Mouse (Mus musculus) limb, embryonic 13.5 days (tissue): ENCODE measurements around the gene Trpm8. TPM values are rescaled to one million over a fixed set of nuclear protein-coding genes. Genes with fewer than 3 reads are reported as not detected.

Experiments used
- ATAC-seq: fragments of 200-750 bp; cut with Nextera tagmentation; 2 replicates; pipeline ENCODE4 v1.8.0; 2017; ENCODE audit warnings: low read depth, moderate number of reproducible peaks, moderate TSS enrichment; ENCODE audit not compliant: low FRiP score
- H3K27ac ChIP-seq: fragments of 300-500 bp; sonication (generic); 2 replicates; pipeline ENCODE4 v1.5.1; 2015; ENCODE audit warnings: inconsistent platforms, mild to moderate bottlenecking, moderate library complexity
- H3K27me3 ChIP-seq: fragments of 300-500 bp; sonication (generic); 2 replicates; pipeline ENCODE4 v1.6.1; 2015; ENCODE audit warnings: mild to moderate bottlenecking, inconsistent platforms
- H3K36me3 ChIP-seq: fragments of 300-500 bp; sonication (generic); 2 replicates; pipeline ENCODE4 v1.6.1; 2015; ENCODE audit warnings: inconsistent platforms, mild to moderate bottlenecking, moderate library complexity
- H3K4me1 ChIP-seq: fragments of 300-500 bp; sonication (generic); 2 replicates; pipeline ENCODE4 v1.6.1; 2015; ENCODE audit warnings: inconsistent platforms
- H3K4me2 ChIP-seq: fragments of 300-500 bp; sonication (generic); replicated peaks from 2 replicates; pipeline ENCODE4 v1.6.1; 2015; ENCODE audit warnings: inconsistent platforms, mild to moderate bottlenecking, moderate library complexity
- H3K4me3 ChIP-seq: fragments of 300-500 bp; sonication (generic); 2 replicates; pipeline ENCODE4 v1.5.1; 2015; ENCODE audit warnings: moderate library complexity, mild to moderate bottlenecking, inconsistent platforms
- H3K9ac ChIP-seq: fragments of 300-500 bp; sonication (generic); 2 replicates; pipeline ENCODE4 v1.6.1; 2015; ENCODE audit warnings: mild to moderate bottlenecking, inconsistent platforms
- H3K9me3 ChIP-seq: fragments of 300-500 bp; sonication (generic); 2 replicates; pipeline ENCODE4 v1.6.1; 2016; ENCODE audit warnings: inconsistent platforms
- WGBS: fragments of 180-500 bp; shearing (Covaris S2); methylation state at CpG from one replicate; pipeline ENCODE4 v1.1.7; 2015; 5-methylcytosine and 5-hydroxymethylcytosine counted together
- polyA plus RNA-seq: library from polyadenylated mRNA; unstranded; fragments of >200 nt; fragmentation: Nextera tagmentation; extraction: Ambion mirVana; gene quantifications from 2 replicates; pipeline ENCODE4 v1.2.1, GENCODE M21; 2015

Gene Trpm8
- polyA plus RNA-seq, 1 experiment from 2014 or later, result not detected

- Histone ChIP-seq H3K27me3 (no peaks in the 10 kb centered on the region), H3K27ac (no peak overlapping the region), H3K4me3 (no peak overlapping the region), H3K9me3 (peaks cover 86% of the 10 kb centered on the region), H3K36me3 (no peaks in the 10 kb centered on the region), H3K4me1 (no peaks in the 10 kb centered on the region), H3K4me2 (no peak overlapping the region), H3K9ac (no peak overlapping the region)
- 75% methylated on average over 8 of the region's 8 CpGs for WGBS
- ATAC-seq, result no peak
These were observed 24.4 kb upstream of the Trpm8 start for GRCm38 (mm10) chr1:88253106-88253505.

GRCm38 (mm10) chr1:88253540-88253939 lies 23.9 kb upstream of the Trpm8 start:
- no peak overlapping the region for H3K27ac ChIP-seq
- H3K9me3 ChIP-seq, result peaks cover 85% of the 10 kb centered on the region
- no peaks in the 10 kb centered on the region for H3K36me3 ChIP-seq
- H3K4me1 ChIP-seq, result no peaks in the 10 kb centered on the region
- no peak overlapping the region for H3K4me2 ChIP-seq
- H3K9ac ChIP-seq, result no peak overlapping the region
- WGBS, result 68% methylated on average over 6 of the region's 6 CpGs
- H3K27me3 ChIP-seq, result no peaks in the 10 kb centered on the region
- ATAC-seq, result no peak
- H3K4me3 ChIP-seq, result no peak overlapping the region

- Histone ChIP-seq H3K4me2 (no peak overlapping the region), H3K36me3 (peaks cover 8% of the 10 kb centered on the region), H3K27ac (no peak overlapping the region), H3K9ac (no peak overlapping the region), H3K4me3 (no peak overlapping the region), H3K9me3 (peaks cover 77% of the 10 kb centered on the region), H3K4me1 (no peaks in the 10 kb centered on the region), H3K27me3 (no peaks in the 10 kb centered on the region)
- ATAC-seq, result no peak
- 87% methylated on average over 12 of the region's 12 CpGs for WGBS
These were observed 22.5 kb upstream of the Trpm8 start for GRCm38 (mm10) chr1:88254793-88255465.

- Histone ChIP-seq H3K9me3 (peaks cover 72% of the 10 kb centered on the region), H3K4me3 (no peak overlapping the region), H3K27me3 (no peaks in the 10 kb centered on the region), H3K9ac (no peak overlapping the region), H3K36me3 (peaks cover 14% of the 10 kb centered on the region), H3K4me1 (no peaks in the 10 kb centered on the region), H3K27ac (no peak overlapping the region), H3K4me2 (no peak overlapping the region)
- ATAC-seq, result no peak
- 57% methylated on average over 2 of the region's 2 CpGs for WGBS
These were observed 22.0 kb upstream of the Trpm8 start for GRCm38 (mm10) chr1:88255466-88255857.

- Histone ChIP-seq H3K4me3 (no peak overlapping the region), H3K27me3 (no peaks in the 10 kb centered on the region), H3K9me3 (peaks cover 71% of the 10 kb centered on the region), H3K36me3 (peaks cover 21% of the 10 kb centered on the region), H3K27ac (no peak overlapping the region), H3K4me1 (no peaks in the 10 kb centered on the region), H3K4me2 (no peak overlapping the region), H3K9ac (no peak overlapping the region)
- WGBS, result 77% methylated on average over 13 of the region's 13 CpGs
- ATAC-seq, result no peak
These were observed 21.3 kb upstream of the Trpm8 start for GRCm38 (mm10) chr1:88255989-88256754.

GRCm38 (mm10) chr1:88256886-88257663 lies 20.4 kb upstream of the Trpm8 start:
- Histone ChIP-seq H3K9me3 (peaks cover 74% of the 10 kb centered on the region), H3K27ac (no peak overlapping the region), H3K4me3 (no peak overlapping the region), H3K27me3 (no peaks in the 10 kb centered on the region), H3K4me1 (no peaks in the 10 kb centered on the region), H3K36me3 (peaks cover 30% of the 10 kb centered on the region), H3K4me2 (no peak overlapping the region), H3K9ac (no peak overlapping the region)
- no peak for ATAC-seq
- WGBS, result 73% methylated on average over 10 of the region's 10 CpGs

- H3K4me3 ChIP-seq, result no peak overlapping the region
These were observed 19.8 kb upstream of the Trpm8 start for GRCm38 (mm10) chr1:88257681-88258080.

GRCm38 (mm10) chr1:88258361-88258760 lies 19.1 kb upstream of the Trpm8 start:
- no peak for ATAC-seq
- WGBS, result 71% methylated on average over 6 of the region's 6 CpGs
- Histone ChIP-seq H3K4me1 (peaks cover 3% of the 10 kb centered on the region; the same call in 1 of the 2 replicates), H3K4me2 (no peak overlapping the region), H3K4me3 (no peak overlapping the region), H3K27ac (no peak overlapping the region), H3K9ac (no peak overlapping the region), H3K36me3 (peaks cover 43% of the 10 kb centered on the region), H3K27me3 (no peaks in the 10 kb centered on the region), H3K9me3 (peaks cover 64% of the 10 kb centered on the region)

More at GRCm38 (mm10) chr1:88257681-88258080, 19.8 kb upstream of the Trpm8 start:
- H3K4me1 ChIP-seq, result peaks cover 3% of the 10 kb centered on the region; the same call in 1 of the 2 replicates
- WGBS, result 82% methylated on average over 6 of the region's 6 CpGs
- no peak overlapping the region for H3K9ac ChIP-seq
- H3K4me2 ChIP-seq, result no peak overlapping the region
- no peaks in the 10 kb centered on the region for H3K27me3 ChIP-seq
- ATAC-seq, result no peak
- peaks cover 68% of the 10 kb centered on the region for H3K9me3 ChIP-seq
- H3K36me3 ChIP-seq, result peaks cover 36% of the 10 kb centered on the region
- H3K27ac ChIP-seq, result no peak overlapping the region

GRCm38 (mm10) chr1:88258881-88259642 lies 18.4 kb upstream of the Trpm8 start:
- no peak for ATAC-seq
- no peak overlapping the region for H3K27ac ChIP-seq
- no peak overlapping the region for H3K4me3 ChIP-seq
- peaks cover 3% of the 10 kb centered on the region; the same call in 1 of the 2 replicates for H3K4me1 ChIP-seq
- H3K4me2 ChIP-seq, result no peak overlapping the region
- 76% methylated on average over 8 of the region's 8 CpGs for WGBS
- H3K27me3 ChIP-seq, result no peaks in the 10 kb centered on the region
- peaks cover 50% of the 10 kb centered on the region for H3K36me3 ChIP-seq
- H3K9me3 ChIP-seq, result peaks cover 59% of the 10 kb centered on the region
- no peak overlapping the region for H3K9ac ChIP-seq

- Histone ChIP-seq H3K4me3 (no peak overlapping the region), H3K9ac (no peak overlapping the region), H3K27me3 (no peaks in the 10 kb centered on the region), H3K4me1 (peaks cover 3% of the 10 kb centered on the region; the same call in 1 of the 2 replicates), H3K4me2 (no peak overlapping the region), H3K27ac (no peak overlapping the region), H3K9me3 (peaks cover 57% of the 10 kb centered on the region), H3K36me3 (peaks cover 55% of the 10 kb centered on the region)
- WGBS, result 75% methylated on average over 4 of the region's 4 CpGs
- ATAC-seq, result no peak
These were observed 17.8 kb upstream of the Trpm8 start for GRCm38 (mm10) chr1:88259643-88260024.

GRCm38 (mm10) chr1:88260114-88260513 lies 17.3 kb upstream of the Trpm8 start:
- no peaks in the 10 kb centered on the region for H3K27me3 ChIP-seq
- no peak overlapping the region for H3K4me2 ChIP-seq
- peaks cover 60% of the 10 kb centered on the region for H3K36me3 ChIP-seq
- ATAC-seq, result 0 out of 2 replicates have a peak, but pooled peaks have one; percentile 1
- H3K27ac ChIP-seq, result no peak overlapping the region
- no peak overlapping the region for H3K4me3 ChIP-seq
- no peak overlapping the region for H3K9ac ChIP-seq
- WGBS, result 82% methylated on average over 6 of the region's 6 CpGs
- peaks cover 3% of the 10 kb centered on the region; the same call in 1 of the 2 replicates for H3K4me1 ChIP-seq
- peaks cover 52% of the 10 kb centered on the region for H3K9me3 ChIP-seq
